Mouse (Mus musculus): ENCODE measurements around the gene Cd5.

Gene Cd5

GRCm38 (mm10) chr19:10724629-10725363 is 14.0 kb downstream of the Cd5 start:
- DNase-seq = no peak

- no peak for DNase-seq
Observed at GRCm38 (mm10) chr19:10723649-10724048, 15.2 kb downstream of the Cd5 start.

- DNase-seq = no peak
Observed at GRCm38 (mm10) chr19:10723084-10723483, 15.7 kb downstream of the Cd5 start.

- no peak for DNase-seq
Observed at GRCm38 (mm10) chr19:10721064-10721463, 17.7 kb downstream of the Cd5 start.

- DNase-seq = no peak
Observed at GRCm38 (mm10) chr19:10720524-10720923, 18.3 kb downstream of the Cd5 start.

- DNase-seq = no peak
Observed at GRCm38 (mm10) chr19:10719751-10720150, 19.1 kb downstream of the Cd5 start.

GRCm38 (mm10) chr19:10718251-10718775 is 20.5 kb downstream of the Cd5 start:
- DNase-seq = no peak

- no peak for DNase-seq
Observed at GRCm38 (mm10) chr19:10715476-10715875, 23.3 kb downstream of the Cd5 start.

- DNase-seq = peak in 1 of 2 experiments; percentile 66
Observed at GRCm38 (mm10) chr19:10714682-10715475, 23.9 kb downstream of the Cd5 start.

GRCm38 (mm10) chr19:10714168-10714567 is 24.6 kb downstream of the Cd5 start:
- DNase-seq = no peak

GRCm38 (mm10) chr19:10713551-10713950 is 25.3 kb downstream of the Cd5 start:
- DNase-seq = no peak

GRCm38 (mm10) chr19:10712646-10713045 is 26.2 kb downstream of the Cd5 start:
- DNase-seq = no peak

GRCm38 (mm10) chr19:10712194-10712593 is 26.6 kb downstream of the Cd5 start:
- DNase-seq = no peak

- no peak for DNase-seq
Observed at GRCm38 (mm10) chr19:10710751-10711150, 28.1 kb downstream of the Cd5 start.

- DNase-seq = peak; percentile 67 to 75
Observed at GRCm38 (mm10) chr19:10710088-10710511, 28.7 kb downstream of the Cd5 start.

- DNase-seq = peak; percentile 94 to 98
Observed at GRCm38 (mm10) chr19:10709360-10710087, 29.3 kb downstream of the Cd5 start.

GRCm38 (mm10) chr19:10708900-10709299 is 29.9 kb downstream of the Cd5 start:
- no peak for DNase-seq

- no peak for DNase-seq
Observed at GRCm38 (mm10) chr19:10707881-10708280, 30.9 kb downstream of the Cd5 start.

GRCm38 (mm10) chr19:10707087-10707875 is 31.5 kb downstream of the Cd5 start:
- no peak for DNase-seq

GRCm38 (mm10) chr19:10703470-10703869 is 35.3 kb downstream of the Cd5 start:
- no peak for DNase-seq

- no peak for DNase-seq
Observed at GRCm38 (mm10) chr19:10702125-10702524, 36.7 kb downstream of the Cd5 start.

GRCm38 (mm10) chr19:10701013-10701726 is 37.6 kb downstream of the Cd5 start:
- DNase-seq = no peak
